Mouse (Mus musculus): ENCODE results near the gene Clec11a. TPM values are rescaled to one million over a fixed set of nuclear protein-coding genes. Genes with fewer than 3 reads are reported as not detected.

The Clec11a gene
- total RNA-seq, 1 experiment from 2014 or later: 4.2 TPM

DNA sequence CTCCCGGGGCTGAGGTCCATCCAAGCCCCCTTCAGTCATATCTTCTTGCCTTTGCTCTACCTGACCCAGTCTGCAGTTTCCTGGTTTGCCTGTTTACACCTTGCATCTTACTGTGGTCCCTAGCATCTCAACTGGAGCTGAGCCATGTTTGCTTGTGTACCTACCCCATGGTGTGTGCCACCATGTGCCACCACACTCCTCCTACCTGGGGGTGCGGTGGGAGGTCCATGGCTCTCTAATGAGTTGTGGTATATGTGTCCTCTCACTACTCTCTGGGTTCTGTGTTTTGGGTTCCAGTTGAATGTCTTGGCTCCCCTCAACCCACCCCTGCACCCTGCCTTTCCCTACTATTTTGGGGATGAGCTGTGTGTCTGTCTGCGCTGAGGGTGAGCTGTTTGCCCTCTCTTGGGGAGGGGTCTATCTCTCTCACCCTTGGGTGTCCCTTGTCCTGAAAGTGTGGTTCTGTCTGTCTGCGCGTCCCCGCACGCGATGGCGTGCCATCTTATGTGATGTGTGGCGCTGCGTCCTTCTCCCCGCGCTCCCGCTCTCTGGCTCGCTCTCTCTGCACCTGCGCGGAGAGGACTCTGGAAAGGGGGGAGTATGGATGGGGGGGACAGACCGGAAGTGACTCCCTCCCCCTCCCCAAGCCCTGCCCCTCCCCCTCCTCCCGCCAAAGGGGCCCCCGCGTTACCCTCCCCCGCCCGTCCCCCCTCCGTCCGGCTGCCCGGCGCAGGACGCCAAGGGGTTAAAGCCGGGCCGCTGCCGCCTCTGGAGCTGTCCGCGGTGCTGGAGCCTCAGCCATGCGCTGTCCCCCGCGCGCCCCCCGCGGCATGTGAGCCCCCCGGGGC, 28.6 kb upstream of the Clec11a start:
- ATAC-seq (replicated peaks in 1 of 2; ENCODE audit: insufficient read depth in 1 of 2, low FRiP score in 2 of 2, low TSS enrichment in 1 of 2, low read depth in 1 of 2, poor library complexity in 2 of 2, severe bottlenecking in 2 of 2): no peak

DNA sequence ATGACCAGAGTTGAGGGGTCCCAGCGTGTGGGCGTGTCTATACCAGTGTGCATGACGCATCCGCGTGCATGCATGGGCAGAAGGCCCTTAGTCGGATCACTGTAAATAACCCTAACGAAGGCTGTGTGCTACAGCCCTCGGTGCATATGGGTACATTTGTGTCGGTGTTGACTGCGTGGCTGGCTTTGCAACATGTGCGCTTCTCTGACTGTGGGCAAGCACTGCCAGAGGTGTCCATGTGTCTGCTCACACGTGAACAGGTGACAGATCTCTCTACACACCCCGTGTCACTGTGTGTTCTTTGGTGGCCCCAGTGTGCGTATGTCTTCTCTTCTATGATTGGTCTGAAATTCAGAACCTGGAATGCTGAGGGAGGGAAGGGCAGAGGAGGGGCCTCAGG, 27.4 kb upstream of the Clec11a start:
- ATAC-seq (replicated peaks in 1 of 2; ENCODE audit: insufficient read depth in 1 of 2, low FRiP score in 2 of 2, low TSS enrichment in 1 of 2, low read depth in 1 of 2, poor library complexity in 2 of 2, severe bottlenecking in 2 of 2): no peak

DNA sequence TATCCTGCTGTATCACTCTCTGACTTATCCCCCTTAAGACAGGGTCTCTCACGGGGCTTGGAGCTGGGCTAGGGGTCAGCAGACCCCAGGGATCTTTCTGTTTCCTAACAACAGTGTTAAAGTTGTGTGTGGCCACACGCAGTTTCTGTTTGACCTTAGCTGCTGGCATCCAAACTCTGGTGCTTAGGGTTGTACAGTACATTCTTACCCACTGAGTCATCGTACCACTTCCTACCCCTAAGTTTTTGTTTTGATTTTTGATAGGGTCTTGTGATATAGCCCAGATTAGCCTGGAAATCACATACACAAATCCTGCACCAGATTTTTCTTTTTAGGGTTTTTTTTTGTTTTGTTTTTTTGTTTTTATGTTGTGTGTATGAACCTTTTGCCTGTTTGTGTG, 25.6 kb upstream of the Clec11a start:
- ATAC-seq (replicated peaks in 1 of 2; ENCODE audit: insufficient read depth in 1 of 2, low FRiP score in 2 of 2, low TSS enrichment in 1 of 2, low read depth in 1 of 2, poor library complexity in 2 of 2, severe bottlenecking in 2 of 2): no peak

DNA sequence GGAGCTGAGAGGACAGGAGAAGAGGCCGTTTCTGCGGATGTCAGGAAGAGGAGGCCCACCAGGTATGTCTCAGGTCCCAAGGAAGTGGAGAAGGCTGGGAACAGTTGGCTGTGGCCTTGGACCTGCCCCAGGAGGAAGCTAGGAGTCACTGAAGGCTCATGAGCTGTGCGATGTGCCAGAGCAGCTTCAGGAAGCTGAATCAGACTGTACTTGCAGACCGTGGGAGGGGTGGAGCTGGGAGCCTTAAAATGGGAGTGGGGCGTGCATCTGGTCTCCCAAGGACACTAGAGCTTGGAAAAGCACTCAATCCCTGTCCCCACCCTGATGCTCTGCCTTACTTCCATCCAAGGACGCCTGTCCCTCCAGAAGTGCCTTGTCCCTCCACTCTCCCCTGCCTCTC, 19.9 kb upstream of the Clec11a start:
- ATAC-seq (replicated peaks in 1 of 2; ENCODE audit: insufficient read depth in 1 of 2, low FRiP score in 2 of 2, low TSS enrichment in 1 of 2, low read depth in 1 of 2, poor library complexity in 2 of 2, severe bottlenecking in 2 of 2): no peak

DNA sequence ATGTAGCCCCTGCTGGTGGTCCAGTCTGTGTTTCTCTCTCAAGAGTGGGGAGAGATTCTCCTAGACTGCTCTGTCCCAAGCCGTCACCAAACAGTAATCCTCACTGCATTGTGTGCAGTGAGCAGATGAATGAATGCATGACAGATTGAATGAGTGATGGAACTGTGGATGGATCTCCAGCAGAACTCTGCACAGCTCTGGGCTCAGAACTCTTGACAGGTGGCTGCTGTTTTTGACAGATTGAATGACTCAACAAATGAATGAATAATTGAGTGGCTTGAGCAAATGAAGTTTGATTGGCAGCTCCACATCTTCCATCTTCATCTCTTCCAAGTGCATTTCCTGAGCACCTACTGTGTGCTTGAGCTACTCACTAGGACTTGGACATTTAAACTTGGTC, 15.6 kb upstream of the Clec11a start:
- ATAC-seq (replicated peaks in 1 of 2; ENCODE audit: insufficient read depth in 1 of 2, low FRiP score in 2 of 2, low TSS enrichment in 1 of 2, low read depth in 1 of 2, poor library complexity in 2 of 2, severe bottlenecking in 2 of 2): no peak

DNA sequence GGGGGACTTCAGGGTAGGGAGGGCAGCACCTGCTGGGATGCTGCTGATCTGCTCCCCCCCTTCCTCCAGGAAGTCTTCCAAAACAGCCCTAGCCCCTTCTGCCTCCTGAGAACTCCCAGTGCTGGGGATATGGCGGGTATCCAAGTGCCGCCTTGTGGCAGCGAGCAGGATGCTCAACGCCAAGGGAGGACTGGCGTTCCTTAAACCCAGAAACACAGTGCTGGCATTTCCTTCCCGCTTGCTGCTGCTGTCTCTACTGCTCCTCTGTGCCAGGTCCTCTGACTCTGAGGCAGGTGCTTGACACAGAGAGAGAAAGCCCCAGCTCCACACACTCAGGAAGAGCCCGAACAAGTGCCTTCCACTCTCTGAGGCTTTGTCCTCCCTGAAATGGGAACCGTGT, 14.2 kb upstream of the Clec11a start:
- ATAC-seq (replicated peaks in 1 of 2; ENCODE audit: insufficient read depth in 1 of 2, low FRiP score in 2 of 2, low TSS enrichment in 1 of 2, low read depth in 1 of 2, poor library complexity in 2 of 2, severe bottlenecking in 2 of 2): no peak

DNA sequence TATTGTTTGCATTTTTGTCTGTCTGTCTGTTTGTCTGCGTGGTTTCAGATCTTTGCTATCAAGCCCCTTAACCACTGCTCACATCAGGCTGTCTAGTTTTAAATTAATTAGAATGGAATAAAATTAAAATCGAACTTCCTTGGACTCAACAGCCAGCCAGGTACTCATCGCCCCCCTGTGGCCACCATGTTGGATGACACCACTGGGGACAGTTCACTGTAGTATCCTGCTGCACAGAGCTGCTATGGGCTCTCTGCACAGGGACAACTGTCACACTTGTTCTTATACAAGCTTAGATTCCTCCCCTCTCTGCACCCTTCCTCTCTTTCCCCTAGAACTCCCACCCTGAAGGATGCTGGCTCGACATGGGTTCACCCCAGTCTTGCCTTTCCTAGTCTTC, 11.2 kb upstream of the Clec11a start:
- ATAC-seq (replicated peaks in 1 of 2; ENCODE audit: insufficient read depth in 1 of 2, low FRiP score in 2 of 2, low TSS enrichment in 1 of 2, low read depth in 1 of 2, poor library complexity in 2 of 2, severe bottlenecking in 2 of 2): 0 out of 4 replicates have a peak, but pooled peaks have one; percentile 47 to 59

DNA sequence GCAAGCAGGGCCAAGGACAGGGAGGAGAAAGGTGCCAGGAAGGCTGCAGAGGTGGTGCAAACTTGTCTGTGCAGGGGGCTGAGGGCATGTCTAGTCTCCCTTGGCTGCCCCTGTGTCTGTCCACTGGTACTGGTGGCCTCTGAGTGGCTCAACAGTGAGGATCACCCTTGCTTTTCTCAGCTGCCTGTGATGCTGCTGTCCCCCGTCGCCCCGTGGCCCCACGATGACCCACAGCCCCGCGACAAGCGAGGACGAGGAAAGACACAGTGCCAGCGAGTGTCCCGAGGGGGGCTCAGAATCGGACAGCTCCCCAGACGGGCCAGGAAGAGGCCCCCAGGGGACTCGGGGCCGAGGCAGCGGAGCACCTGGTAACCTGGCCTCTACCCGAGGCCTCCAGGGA, 5.8 kb upstream of the Clec11a start:
- ATAC-seq (replicated peaks in 1 of 2; ENCODE audit: insufficient read depth in 1 of 2, low FRiP score in 2 of 2, low TSS enrichment in 1 of 2, low read depth in 1 of 2, poor library complexity in 2 of 2, severe bottlenecking in 2 of 2): no peak

DNA sequence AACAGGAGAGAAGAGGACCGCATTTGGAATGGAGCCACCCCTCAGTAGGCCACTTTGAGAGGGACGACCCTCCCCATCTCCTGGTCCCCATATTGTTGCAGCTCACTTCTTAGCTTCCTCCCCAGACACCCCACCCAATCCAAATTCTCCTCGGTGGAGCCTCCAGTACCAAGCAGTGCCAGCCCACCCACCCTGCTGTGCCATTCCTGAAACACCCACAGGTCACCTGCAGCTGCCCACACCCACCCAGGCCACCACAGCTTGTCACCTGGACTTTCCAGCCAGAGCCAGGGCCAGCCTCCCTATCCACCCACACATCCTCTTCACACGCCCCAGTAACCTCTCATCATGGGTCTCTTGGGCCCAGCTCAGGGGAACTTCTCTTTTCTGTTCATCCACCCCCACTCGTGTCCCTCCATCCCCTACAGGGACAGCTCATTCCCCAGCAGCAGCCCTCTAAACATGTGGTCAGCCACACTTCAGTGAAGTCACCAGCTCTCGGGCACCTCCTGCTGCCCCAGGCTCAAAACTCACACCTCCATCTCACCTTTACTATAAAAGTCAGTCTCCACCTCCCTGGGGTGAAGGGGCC, 5.1 kb upstream of the Clec11a start:
- ATAC-seq (replicated peaks in 1 of 2; ENCODE audit: insufficient read depth in 1 of 2, low FRiP score in 2 of 2, low TSS enrichment in 1 of 2, low read depth in 1 of 2, poor library complexity in 2 of 2, severe bottlenecking in 2 of 2): peak; percentile 46 to 55; a peak in 3 of 4 replicates

DNA sequence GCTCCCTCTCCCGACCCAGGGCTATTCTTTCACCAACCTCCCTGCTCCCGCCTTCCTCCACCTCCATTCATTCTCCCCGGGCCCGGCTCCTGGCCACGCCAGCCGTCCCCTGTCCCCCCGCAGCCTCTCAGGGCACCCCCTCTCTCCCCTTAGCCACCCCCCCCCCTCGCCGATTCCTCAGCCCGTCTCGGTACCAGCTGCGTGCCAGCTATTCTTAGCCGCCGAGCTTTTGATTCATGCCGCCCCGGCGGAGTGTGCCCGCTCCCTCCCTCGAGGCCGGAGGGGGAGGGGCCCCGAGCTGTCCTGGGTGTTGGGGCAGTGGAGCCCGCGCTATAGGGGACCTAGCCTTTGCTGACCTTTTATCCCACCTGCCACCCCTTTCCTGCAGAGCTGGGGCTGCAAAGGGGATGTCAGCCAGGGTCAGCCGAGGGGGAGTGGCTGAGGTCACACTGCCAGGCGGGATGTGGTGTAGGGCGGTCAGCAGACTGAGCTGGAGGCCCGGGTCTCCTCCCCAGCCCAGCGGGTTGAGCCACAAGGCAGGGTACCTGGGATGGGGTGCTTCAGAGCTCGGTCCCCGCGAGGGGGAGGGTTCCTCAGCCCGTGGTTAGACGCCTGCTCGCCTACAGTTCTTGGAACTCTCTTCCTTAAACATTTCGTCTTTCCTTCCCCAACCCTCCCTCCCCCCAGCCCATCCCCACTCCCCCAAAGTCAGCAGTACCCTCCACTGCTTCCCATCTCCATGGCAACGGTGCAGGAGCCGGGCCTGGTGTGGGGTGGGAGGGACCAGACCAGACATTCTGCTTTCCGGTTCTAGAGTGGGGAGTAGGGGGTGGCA, 4.4 kb upstream of the Clec11a start:
- no peak for ATAC-seq (replicated peaks in 1 of 2; ENCODE audit: insufficient read depth in 1 of 2, low FRiP score in 2 of 2, low TSS enrichment in 1 of 2, low read depth in 1 of 2, poor library complexity in 2 of 2, severe bottlenecking in 2 of 2)

DNA sequence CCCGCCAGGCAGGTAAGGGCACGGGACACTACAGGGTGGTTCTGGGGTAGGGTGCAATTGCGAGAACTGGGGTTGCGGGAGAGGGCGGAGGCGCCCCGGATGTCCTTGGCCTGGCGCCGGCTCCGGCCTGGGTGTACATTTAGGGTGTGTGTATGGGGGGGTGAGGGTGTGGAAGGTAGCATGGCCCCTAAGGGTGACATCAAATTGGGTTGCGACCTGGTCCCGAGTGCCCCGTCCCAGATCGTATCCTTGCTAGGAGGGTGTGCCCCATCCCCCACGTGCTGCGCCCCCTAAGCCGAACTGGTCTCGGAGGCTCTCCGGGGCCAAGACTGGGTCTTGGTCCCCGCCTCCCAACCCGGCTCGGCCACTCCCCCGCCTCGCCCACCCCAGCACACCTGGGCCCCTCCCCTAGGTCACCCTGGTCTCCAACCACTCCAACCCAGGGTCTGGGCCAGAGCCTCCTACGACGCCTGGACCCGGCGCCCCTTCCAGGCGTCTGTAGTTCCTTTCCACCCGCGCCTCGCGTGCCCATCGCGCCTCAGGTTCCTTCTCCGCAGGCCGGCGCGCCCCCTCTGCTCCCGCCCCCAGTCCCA, 3.7 kb upstream of the Clec11a start:
- ATAC-seq (replicated peaks in 1 of 2; ENCODE audit: insufficient read depth in 1 of 2, low FRiP score in 2 of 2, low TSS enrichment in 1 of 2, low read depth in 1 of 2, poor library complexity in 2 of 2, severe bottlenecking in 2 of 2): no peak

DNA sequence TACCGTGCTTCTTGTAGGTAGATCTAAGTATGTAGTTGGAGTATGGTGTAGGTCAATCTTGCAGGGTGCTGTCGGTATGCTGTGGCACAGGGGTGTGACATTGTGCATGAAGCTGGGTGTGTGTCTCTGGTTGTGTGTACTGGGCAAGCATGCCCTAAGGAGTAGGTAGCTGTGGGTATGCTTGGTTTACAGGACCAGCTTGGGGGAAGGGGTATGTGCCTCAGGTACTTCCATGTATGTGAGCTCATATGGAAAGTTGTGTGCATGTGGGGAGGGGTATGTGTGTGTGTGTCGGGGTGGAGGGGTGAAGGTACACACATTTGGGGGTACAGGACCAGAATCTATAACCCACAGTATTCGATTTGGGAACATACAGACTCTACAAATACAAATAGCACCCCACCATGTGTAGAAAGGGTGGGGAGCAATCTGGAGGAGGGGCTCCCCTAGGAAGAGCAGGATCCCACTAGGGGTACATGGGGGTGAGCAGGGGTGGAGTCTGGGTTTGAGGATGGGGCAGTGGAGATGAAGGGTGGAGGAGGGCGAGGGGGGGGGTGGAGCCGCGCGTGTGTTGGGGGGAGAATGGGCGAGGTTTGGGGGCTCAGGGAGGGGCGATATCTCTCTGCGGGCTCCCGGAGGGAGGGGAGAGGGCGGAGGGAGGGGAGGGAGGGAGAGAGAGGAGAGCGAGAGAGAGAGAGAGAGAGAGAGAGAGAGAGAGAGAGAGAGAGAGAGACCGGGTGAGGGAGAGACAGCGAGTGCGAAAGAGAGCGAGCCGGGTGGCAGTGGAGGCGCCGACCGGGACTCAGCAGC, 3.0 kb upstream of the Clec11a start, which contains the start of gene Shank1:
Gene Shank1 (plus strand): TSS at position 779 of the 810 bp plus-strand sequence.
- ATAC-seq (replicated peaks in 1 of 2; ENCODE audit: insufficient read depth in 1 of 2, low FRiP score in 2 of 2, low TSS enrichment in 1 of 2, low read depth in 1 of 2, poor library complexity in 2 of 2, severe bottlenecking in 2 of 2): no peak

DNA sequence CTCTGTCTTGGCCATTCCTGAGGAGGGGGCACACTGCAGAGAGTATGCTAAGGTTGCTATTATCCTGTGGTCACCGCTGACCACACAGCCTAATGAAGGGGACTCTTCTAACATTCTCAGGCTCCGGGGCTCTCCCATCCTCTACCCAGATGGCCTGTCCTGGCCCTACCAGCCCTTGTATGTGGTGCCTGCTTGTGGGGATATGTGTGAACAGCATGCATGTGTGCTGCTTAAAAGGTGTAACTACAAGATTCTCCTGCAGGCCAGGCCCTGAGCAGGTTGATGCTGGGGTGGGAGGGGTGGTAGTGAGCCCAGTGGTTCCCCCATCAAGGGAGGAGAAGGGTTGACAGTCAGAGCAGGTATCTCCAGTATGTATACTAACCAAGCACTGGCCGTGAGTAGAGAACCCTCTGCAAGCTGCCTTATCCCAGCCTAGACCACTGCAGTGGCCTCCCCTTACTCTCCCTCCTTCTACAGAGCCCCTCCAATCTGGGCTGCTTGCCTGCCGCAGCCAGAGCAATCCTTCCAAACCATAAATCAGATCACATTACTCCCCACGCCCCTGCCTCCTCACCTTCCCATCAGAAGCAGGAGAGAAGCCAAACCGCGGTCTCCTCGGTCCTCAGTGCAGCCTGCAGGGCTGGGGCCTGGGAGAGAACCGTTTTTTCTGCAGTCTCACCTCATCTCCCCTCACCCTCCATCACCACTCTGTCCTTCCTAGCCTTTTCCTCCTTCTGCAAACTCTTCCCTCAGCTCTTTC, 739 bp upstream of the Clec11a start:
- ATAC-seq (replicated peaks in 1 of 2; ENCODE audit: insufficient read depth in 1 of 2, low FRiP score in 2 of 2, low TSS enrichment in 1 of 2, low read depth in 1 of 2, poor library complexity in 2 of 2, severe bottlenecking in 2 of 2): no peak

DNA sequence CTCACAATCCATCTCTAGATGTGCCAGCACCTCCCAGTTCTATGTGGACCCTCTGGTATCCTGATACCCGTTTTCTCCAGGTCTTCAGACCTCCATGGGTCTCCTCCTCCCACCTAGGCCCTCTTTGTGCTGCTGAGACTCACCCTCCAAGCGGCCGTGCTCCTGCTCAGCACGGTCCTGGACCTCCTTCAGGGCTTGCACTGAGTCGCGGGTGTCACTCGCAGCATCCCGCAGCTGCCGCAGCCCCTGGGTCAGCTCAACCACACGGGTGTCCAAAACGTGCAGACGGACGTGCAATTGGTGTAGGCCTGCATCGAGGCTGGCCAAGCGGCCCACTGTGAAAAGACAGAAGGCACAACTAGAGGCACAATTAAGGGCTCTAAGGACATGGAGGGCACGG, 1.0 kb downstream of the Clec11a start:
- no peak for ATAC-seq (replicated peaks in 1 of 2; ENCODE audit: insufficient read depth in 1 of 2, low FRiP score in 2 of 2, low TSS enrichment in 1 of 2, low read depth in 1 of 2, poor library complexity in 2 of 2, severe bottlenecking in 2 of 2)

DNA sequence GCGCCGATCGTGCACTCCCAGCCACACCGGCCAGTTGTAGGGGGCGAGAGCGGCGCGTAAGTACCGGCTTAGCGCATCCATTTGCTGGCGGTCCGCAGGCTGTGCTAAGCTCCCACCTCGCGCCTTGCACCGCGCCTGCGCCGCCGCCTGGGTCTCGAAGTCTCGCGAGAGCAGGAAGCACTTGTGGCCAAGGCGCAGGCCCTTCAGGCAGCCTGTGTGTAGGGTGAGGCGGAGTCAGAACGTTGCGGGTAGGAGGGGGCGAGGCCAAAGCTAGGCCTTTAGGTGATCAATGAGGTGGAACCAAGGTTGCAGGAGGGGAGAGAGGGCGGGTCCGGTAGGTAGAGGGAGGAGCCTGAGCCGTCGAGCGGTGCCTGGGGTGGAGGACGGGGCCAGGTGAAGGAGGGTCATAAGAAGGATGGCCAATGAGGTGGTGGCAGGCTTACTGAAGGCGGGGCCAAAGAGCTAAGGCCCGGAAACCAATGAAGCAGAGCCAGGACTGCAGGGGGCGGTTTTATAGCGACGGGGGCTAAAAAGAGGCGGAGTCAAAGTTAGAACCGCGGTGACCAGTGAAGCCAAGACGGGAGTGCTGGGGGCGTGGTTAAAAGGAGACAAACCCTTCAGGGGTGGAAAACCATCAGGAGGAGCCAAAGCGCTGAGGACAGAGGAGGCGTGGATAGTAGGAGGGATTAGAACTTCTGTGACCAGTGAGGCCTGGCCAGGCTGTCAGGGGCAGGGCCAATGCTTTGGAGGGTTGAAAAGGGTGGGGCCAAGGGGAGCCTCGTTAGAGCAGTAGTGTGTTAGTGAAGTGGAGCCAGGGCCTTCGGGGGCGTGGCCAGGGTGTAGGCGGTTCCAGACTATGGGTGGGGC, 1.7 kb downstream of the Clec11a start:
- ATAC-seq (replicated peaks in 1 of 2; ENCODE audit: insufficient read depth in 1 of 2, low FRiP score in 2 of 2, low TSS enrichment in 1 of 2, low read depth in 1 of 2, poor library complexity in 2 of 2, severe bottlenecking in 2 of 2): peak; percentile 87 to 90

DNA sequence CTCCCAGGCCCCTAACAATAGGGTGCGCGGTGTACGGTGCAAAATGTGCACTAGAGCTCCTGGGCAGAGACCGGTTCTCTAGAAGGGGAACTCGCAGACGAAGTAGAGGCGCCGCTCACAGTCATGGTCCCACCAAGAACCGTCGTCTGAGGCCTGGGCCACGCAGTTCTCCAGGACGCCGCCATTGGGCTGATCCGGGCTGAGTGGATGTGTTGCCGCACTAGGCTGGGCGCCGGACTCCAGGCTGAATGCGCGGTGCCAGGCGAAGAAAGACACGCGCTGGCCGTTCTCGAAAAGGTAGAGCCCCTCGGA, 2.3 kb downstream of the Clec11a start:
- peak in 1 of 2 experiments; percentile 9; a peak in 1 of 4 replicates for ATAC-seq (replicated peaks in 1 of 2; ENCODE audit: insufficient read depth in 1 of 2, low FRiP score in 2 of 2, low TSS enrichment in 1 of 2, low read depth in 1 of 2, poor library complexity in 2 of 2, severe bottlenecking in 2 of 2)
